Mouse (Mus musculus): ENCODE results near the gene Lman2. TPM values are rescaled to one million over a fixed set of nuclear protein-coding genes. Genes with fewer than 3 reads are reported as not detected.

The Lman2 gene
- polyA plus RNA-seq (2015; fragmentation: Nextera tagmentation; extraction: Ambion mirVana), result 56.6 and 59.4 TPM in 2 replicates

DNA sequence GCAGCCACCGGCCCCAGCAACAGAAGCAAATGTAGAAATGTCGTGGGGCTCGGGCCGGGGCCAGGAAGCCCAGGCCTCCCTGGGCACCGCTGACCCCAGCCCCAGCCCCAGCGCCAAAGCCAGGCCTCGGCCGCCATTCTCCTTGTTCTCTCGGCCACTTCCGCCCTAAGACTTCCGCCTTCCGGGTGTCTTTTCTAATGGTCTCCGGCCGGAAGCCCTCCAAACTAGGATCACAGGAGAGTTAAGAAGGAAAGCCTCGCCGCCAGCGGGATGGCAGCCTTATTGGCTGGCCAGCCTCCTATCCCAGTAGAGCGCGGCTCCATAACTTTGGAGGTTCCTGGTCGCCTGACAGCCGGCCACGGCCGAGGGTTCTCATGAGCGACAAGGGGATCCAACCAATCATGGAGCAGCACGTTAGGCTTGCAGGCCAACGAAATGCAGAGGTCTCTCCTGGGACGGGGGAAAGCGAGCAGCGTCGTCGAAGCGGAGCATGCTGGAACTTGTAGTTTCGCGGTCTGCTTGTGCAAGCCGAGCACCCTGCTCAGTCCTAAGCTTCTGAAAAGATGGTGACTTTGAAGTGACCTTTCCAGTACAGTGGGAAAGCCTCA, at the start of gene Lman2:
Gene Lman2, minus strand, starts transcription at position 331 of the 608 bp plus-strand sequence.
- peak; percentile 99 for ATAC-seq (ENCODE audit: low read depth)
- H3K4me3 ChIP-seq, result peak within 1 kb of the TSS; percentile 95
- H3K9me3 ChIP-seq, result no peaks in the 10 kb centered on the region
- WGBS, result under 1% methylated on average over 35 of the region's 35 CpGs
- H3K9ac ChIP-seq, result peak within 1 kb of the TSS; percentile 95
- H3K4me2 ChIP-seq, result peak within 1 kb of the TSS; percentile 96
- H3K27me3 ChIP-seq, result peaks cover 9% of the 10 kb centered on the region
- H3K36me3 ChIP-seq, result peaks cover 29% of the 10 kb centered on the region
- H3K27ac ChIP-seq (replicated peaks), result peak within 1 kb of the TSS; percentile 92
- peaks cover 36% of the 10 kb centered on the region for H3K4me1 ChIP-seq (replicated peaks)

DNA sequence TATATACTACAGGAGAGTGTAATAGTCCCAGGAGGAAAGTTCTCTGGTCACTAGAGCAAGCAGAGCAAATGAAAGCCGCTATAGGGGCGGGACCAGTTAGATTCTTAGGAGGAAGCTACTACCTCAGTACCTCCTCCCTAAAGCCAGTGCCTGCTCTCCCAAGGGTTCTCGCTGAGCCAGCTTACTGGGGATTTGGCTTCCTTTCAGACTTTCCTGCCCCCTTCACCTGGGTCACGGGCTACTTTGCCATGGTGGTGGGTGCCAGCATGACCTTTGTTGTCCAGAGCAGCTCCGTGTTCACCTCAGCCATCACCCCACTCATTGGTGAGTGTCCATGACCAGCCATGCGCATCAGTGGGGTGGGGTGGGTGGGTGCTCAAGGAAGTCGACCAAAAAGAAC, 49.2 kb upstream of the Lman2 start:
- Histone ChIP-seq H3K36me3 (no peaks in the 10 kb centered on the region), H3K9ac (no peak overlapping the region), H3K27me3 (peaks cover 24% of the 10 kb centered on the region), H3K4me1 (replicated peaks) (peaks cover 8% of the 10 kb centered on the region), H3K4me3 (no peak overlapping the region), H3K27ac (replicated peaks) (no peak overlapping the region), H3K9me3 (no peaks in the 10 kb centered on the region), H3K4me2 (no peak overlapping the region)
- no peak for ATAC-seq (ENCODE audit: low read depth)
- WGBS, result 75% methylated on average over 7 of the region's 7 CpGs

DNA sequence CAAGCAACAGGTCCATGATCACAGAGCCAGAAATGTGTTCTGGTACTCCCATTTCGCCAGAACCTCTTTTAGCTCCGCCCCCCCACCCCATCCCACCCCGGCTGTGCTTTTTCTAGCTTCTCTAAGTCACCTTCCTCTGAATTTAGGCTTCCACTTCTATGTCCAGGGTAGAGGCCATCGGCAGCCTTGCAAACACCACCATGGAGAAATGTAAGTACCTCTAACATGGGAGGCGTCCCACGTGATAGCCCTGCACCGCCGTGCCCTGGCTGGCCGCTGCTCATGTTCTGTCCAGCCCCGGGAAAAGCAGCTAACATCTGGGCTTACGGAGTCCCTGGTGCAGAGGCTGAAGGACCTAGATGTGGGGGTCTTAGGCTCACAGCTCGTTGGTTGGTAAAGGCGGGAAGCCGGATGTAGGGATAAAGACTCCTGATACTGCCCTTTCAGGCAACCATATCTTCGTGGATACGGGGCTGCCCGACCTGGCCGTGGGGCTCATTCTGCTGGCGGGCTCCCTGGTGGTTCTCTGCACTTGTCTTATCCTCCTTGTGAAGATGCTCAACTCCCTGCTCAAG, 46.0 kb upstream of the Lman2 start:
- no peaks in the 10 kb centered on the region for H3K9me3 ChIP-seq
- WGBS, result 84% methylated on average over 19 of the region's 19 CpGs
- peaks cover 15% of the 10 kb centered on the region for H3K4me1 ChIP-seq (replicated peaks)
- no peak overlapping the region for H3K4me2 ChIP-seq
- no peak overlapping the region for H3K4me3 ChIP-seq
- ATAC-seq (ENCODE audit: low read depth), result no peak
- H3K27ac ChIP-seq (replicated peaks), result no peak overlapping the region
- H3K27me3 ChIP-seq, result peaks cover 13% of the 10 kb centered on the region
- H3K36me3 ChIP-seq, result no peaks in the 10 kb centered on the region
- H3K9ac ChIP-seq, result no peak overlapping the region

DNA sequence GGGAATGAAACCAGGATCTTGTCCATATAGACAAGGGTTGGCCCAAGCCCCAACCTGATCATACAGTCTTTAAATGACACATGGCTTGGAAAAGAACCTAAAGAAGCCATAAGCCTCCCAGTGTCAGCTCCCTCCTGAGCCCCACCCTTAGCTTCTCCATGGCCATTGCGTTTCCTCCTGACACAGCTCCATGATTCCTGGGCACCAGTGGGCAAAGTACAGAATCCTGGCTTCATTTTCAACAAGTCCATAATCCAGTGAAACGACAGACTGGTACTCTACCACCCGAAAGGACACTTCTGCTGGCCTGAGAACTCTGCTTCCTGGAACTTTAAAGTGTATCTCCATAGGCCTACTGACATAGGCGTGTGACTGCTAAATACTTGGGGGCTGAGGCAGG, 44.8 kb upstream of the Lman2 start:
- H3K4me3 ChIP-seq, result no peak overlapping the region
- H3K4me2 ChIP-seq, result no peak overlapping the region
- no peak overlapping the region for H3K9ac ChIP-seq
- H3K4me1 ChIP-seq (replicated peaks), result peaks cover 16% of the 10 kb centered on the region
- H3K27me3 ChIP-seq, result peaks cover 4% of the 10 kb centered on the region; the same call in 1 of the 2 replicates
- 87% methylated on average over 4 of the region's 4 CpGs for WGBS
- H3K36me3 ChIP-seq, result no peaks in the 10 kb centered on the region
- H3K9me3 ChIP-seq, result no peaks in the 10 kb centered on the region
- no peak overlapping the region for H3K27ac ChIP-seq (replicated peaks)
- ATAC-seq (ENCODE audit: low read depth), result no peak

DNA sequence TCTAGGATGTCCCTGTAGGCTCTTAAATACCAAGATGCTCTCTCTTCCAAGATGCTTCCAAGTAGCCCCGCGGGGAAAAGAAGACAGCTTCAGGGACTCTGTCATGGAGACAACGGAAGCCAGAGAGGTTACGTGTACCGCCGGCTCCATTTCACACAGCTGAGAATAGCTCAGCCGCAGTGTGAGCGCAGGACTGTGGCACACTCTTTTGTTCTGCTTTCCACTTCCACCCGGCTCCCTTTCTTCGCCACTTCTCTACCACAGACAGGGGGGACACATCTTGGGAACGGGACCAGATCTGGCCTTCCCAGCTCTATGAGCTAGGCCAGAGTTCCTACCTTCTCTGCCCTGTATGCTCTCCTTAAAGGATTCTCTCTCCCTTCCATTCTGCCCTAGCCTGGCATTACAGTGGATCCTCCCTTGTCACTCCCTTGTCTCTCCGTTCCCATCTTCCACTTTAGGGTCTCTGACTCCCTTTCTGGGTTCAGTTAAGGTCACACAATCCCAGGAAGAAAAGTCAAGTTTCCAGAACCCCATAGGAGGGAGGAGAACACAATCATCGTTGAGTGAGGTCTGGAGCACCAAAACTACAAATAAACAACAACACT, 43.3 kb upstream of the Lman2 start:
- WGBS, result 55% methylated on average over 13 of the region's 13 CpGs
- 0 out of 2 replicates have a peak overlapping the region, but pooled peaks have one; percentile 27 for H3K4me2 ChIP-seq
- H3K36me3 ChIP-seq, result no peaks in the 10 kb centered on the region
- H3K4me1 ChIP-seq (replicated peaks), result peaks cover 16% of the 10 kb centered on the region
- H3K4me3 ChIP-seq, result no peak overlapping the region
- H3K27me3 ChIP-seq, result no peaks in the 10 kb centered on the region
- H3K9ac ChIP-seq, result peak overlapping the region; percentile 54
- peak; percentile 29; the same call in 1 of the 2 replicates for ATAC-seq (ENCODE audit: low read depth)
- peak overlapping the region; percentile 83 for H3K27ac ChIP-seq (replicated peaks)
- no peaks in the 10 kb centered on the region for H3K9me3 ChIP-seq

DNA sequence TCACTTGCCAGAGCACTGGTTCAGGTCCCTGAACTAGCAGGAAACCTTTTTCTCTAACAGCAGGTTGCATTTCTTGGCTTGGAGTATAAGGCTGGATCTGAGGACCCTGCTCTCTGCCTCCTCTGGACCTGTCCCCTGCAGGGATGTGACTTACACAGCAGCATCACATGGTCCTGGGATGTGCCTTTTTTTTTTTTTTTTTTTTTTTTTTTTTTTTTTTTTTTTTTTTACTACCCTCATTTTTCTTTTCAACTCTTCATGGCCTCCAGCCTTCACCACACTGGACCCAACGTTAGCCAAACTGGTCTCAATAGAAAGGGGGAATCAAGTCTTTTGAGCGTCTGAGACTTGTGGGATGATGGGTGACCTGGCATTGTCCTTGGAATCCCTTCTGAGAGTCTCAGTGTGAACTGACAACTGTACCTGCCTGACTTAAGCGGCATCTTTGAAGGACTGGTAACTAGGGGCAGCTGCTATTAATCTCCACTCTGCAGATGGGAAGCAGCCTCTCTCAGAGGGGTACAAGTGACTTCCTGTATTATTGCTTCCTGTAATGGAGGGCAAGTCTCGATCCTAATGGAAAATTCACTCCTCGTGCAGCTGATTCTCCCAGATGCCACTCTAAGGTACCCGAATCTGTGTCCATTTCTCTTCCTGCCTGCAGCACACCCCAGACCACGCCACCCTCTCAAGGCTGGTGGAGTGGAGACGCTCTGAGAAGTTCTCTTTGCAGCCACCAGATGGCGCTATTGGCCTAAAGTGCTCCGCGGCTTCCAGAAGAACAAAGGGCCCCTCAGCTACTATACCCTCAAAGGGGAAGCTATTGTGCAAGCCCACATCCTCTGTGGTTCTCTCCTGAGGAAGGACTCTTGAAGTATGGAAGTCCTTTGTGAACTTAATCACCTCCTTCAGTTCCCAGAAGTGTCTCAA, 42.5 kb upstream of the Lman2 start:
- H3K9ac ChIP-seq, result peak overlapping the region; percentile 54
- H3K9me3 ChIP-seq, result no peaks in the 10 kb centered on the region
- peak overlapping the region; percentile 27 for H3K4me2 ChIP-seq
- H3K27ac ChIP-seq (replicated peaks), result peak overlapping the region; percentile 83
- 12% methylated on average over 11 of the region's 11 CpGs for WGBS
- peak; percentile 79 for ATAC-seq (ENCODE audit: low read depth)
- H3K4me3 ChIP-seq, result no peak overlapping the region
- no peaks in the 10 kb centered on the region for H3K36me3 ChIP-seq
- peaks cover 16% of the 10 kb centered on the region for H3K4me1 ChIP-seq (replicated peaks)
- no peaks in the 10 kb centered on the region for H3K27me3 ChIP-seq

DNA sequence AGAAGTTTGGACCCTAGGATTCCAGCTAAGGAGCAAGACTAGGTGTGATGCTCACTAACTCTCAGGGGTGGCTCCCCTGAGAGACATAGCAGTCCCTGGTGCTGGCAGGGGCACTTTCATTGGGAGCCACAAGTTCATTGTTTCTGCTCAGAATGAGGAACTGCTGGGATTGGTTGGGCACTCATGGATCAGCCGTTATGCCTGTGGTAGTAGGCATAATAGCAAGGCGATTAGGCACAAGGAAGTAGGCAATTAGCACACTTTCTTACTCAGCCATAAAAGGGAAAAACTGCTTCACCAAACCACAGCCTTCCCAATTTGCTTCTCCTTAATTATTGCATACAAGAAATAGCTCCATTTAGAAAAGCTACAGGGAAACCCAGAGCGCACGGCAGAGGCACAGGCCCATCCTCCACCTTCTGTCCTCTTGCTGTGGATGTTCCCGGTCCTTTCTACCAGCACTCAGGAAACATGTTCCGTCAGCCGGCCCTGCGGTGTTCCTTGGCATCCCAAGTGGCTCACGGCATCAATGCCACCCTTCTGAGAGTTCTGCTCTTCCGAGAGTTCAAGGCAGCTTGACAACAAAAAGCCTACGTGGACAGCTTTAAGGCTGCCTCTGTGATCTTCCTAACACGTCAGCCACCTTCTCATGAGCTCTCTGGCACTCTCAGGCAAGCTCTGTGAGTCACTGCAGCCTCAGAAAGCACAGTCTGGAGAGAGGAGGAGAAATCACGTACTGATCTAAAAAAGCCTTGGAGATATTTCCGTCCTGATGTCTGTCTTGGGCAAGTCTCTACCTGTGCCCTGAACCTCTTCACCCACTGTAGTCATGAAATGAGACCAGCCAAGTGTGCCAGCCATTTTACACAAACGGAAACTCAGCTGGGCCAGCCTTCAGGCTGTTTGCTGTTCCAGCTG, 41.6 kb upstream of the Lman2 start:
- Histone ChIP-seq H3K36me3 (no peaks in the 10 kb centered on the region), H3K27me3 (no peaks in the 10 kb centered on the region), H3K9me3 (no peaks in the 10 kb centered on the region), H3K4me2 (no peak overlapping the region), H3K4me3 (no peak overlapping the region), H3K4me1 (replicated peaks) (peaks cover 16% of the 10 kb centered on the region), H3K27ac (replicated peaks) (peak overlapping the region; percentile 80), H3K9ac (peak overlapping the region; percentile 2; the same call in 1 of the 2 replicates)
- 63% methylated on average over 15 of the region's 15 CpGs for WGBS
- peak; percentile 22; the same call in 1 of the 2 replicates for ATAC-seq (ENCODE audit: low read depth)

DNA sequence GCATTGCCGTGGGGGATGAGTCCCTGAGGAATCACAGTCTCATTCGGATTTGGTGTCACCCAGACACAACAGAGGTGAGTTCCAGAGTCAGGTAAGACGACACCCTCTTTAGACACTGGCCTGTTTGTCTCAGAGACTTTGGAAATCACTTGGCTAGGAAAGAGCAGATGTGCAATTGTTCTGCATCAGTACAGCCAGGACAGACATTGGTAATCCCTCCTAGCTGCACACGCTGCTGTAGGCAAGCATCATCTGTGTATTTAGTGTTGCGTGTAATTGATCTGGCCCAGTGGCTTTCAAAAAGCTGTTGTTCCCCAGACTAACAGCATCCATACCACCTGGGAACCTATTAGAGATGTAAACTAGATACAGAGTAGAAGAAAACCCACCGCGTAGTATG, 40.7 kb upstream of the Lman2 start:
- Histone ChIP-seq H3K9ac (no peak overlapping the region), H3K4me1 (replicated peaks) (peaks cover 16% of the 10 kb centered on the region), H3K9me3 (no peaks in the 10 kb centered on the region), H3K4me2 (no peak overlapping the region), H3K4me3 (no peak overlapping the region), H3K36me3 (no peaks in the 10 kb centered on the region), H3K27me3 (peaks cover 4% of the 10 kb centered on the region), H3K27ac (replicated peaks) (peak overlapping the region; percentile 80)
- WGBS, result 48% methylated on average over 7 of the region's 7 CpGs
- ATAC-seq (ENCODE audit: low read depth), result peak; percentile 49

DNA sequence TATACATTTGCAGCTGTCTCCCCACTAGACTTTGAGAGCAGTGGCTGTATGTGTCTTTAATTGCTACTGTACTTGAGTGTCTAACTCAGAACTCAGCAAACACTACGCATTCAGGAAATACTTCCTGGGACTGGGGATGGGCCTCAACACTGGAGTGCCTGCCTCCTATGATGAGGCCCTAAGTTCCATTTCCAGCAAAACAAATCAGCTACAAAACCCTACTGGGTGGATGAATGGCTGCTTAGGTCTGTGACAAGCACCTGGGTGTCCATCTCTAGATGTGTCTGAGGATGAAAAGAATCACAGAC, 37.4 kb upstream of the Lman2 start:
- peaks cover 10% of the 10 kb centered on the region for H3K27me3 ChIP-seq
- H3K4me3 ChIP-seq, result no peak overlapping the region
- no peak overlapping the region for H3K27ac ChIP-seq (replicated peaks)
- H3K9ac ChIP-seq, result no peak overlapping the region
- WGBS, result 76% methylated on average over 1 of the region's 1 CpGs
- no peaks in the 10 kb centered on the region for H3K36me3 ChIP-seq
- H3K9me3 ChIP-seq, result no peaks in the 10 kb centered on the region
- ATAC-seq (ENCODE audit: low read depth), result no peak
- no peak overlapping the region for H3K4me2 ChIP-seq
- H3K4me1 ChIP-seq (replicated peaks), result peaks cover 6% of the 10 kb centered on the region

DNA sequence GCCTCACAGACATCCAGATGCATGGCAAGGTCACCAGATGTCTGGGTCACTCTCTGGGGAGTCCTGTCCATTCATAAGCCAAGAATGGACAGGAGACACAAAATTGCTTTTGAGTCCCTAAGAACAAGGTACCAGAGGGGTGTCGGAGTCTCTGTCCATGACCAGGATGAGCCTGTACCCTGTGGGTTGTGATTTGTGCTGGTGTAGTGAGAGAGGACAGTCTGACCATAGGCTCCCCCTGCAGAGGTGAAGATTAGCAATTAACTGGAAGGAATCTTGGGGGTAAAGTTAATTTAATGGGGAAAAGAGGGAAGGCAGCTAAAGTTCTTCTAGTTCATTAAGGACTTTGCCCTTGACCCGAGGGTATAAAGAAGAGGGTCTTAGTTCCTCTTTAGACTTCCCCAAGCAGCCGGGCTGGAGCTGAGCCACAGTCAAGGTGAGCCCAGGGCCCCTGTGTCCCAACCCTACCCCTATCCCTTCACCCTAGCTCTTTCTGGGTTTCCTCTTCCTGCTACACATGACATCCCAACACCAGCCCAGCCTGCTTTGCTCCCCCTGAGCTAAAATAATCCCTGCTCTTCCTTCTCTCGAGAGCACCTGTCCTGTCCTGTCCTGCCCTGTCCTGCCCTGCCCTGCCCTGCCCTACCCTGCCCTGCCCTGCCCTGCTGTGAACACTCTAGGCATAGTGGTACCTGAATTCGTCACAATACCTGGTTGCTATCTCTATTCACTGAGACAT, 36.9 kb upstream of the Lman2 start:
- H3K36me3 ChIP-seq, result no peaks in the 10 kb centered on the region
- no peak overlapping the region for H3K9ac ChIP-seq
- H3K27ac ChIP-seq (replicated peaks), result no peak overlapping the region
- peaks cover 10% of the 10 kb centered on the region for H3K27me3 ChIP-seq
- ATAC-seq (ENCODE audit: low read depth), result no peak
- H3K9me3 ChIP-seq, result no peaks in the 10 kb centered on the region
- WGBS, result 75% methylated on average over 5 of the region's 5 CpGs
- H3K4me3 ChIP-seq, result no peak overlapping the region
- H3K4me1 ChIP-seq (replicated peaks), result peaks cover 5% of the 10 kb centered on the region; the same call in 1 of the 2 replicates
- no peak overlapping the region for H3K4me2 ChIP-seq

DNA sequence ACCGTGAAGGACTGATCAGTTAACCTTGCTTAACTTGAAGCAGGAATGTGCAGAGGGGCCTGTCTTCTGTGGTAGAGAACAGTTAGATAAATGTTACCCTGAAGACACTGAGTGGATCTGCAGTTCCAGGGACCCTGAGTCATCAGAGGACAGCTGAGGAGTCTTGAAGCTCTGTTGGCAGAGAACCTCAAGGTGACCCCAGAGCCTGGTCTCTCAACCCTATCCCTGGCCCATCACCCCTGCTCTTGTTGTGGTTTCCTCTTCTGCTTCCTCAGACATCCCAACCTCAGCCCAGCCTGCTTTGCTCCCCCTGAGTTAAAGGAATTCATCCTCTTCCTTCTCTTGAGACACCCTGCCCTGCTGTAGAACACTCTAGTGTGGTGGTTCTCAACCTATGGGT, 35.5 kb upstream of the Lman2 start, which contains the start of gene Slc34a1:
Gene Slc34a1, plus strand, starts transcription at position 100 of the 400 bp plus-strand sequence.
- WGBS, result 81% methylated on average over 1 of the region's 1 CpGs
- Histone ChIP-seq H3K4me3 (no peak within 1 kb of the TSS), H3K27ac (replicated peaks) (no peak within 1 kb of the TSS), H3K4me2 (no peak within 1 kb of the TSS), H3K36me3 (no peaks in the 10 kb centered on the region), H3K9ac (no peak within 1 kb of the TSS), H3K4me1 (replicated peaks) (no peaks in the 10 kb centered on the region), H3K27me3 (peaks cover 10% of the 10 kb centered on the region), H3K9me3 (no peaks in the 10 kb centered on the region)
- ATAC-seq (ENCODE audit: low read depth), result no peak
